Mouse (Mus musculus) heart, adult 2 months (tissue): ENCODE measurements around the gene Mrps12.

Experiments used
- CTCF ChIP-seq: fragments of 200-600 bp; IDR thresholded peaks from 2 replicates; pipeline ENCODE4 v1.8.1; 2022; ENCODE audit warnings: antibody characterized with exemption, mild to moderate bottlenecking, moderate library complexity
- POLR2A ChIP-seq: fragments of 200-500 bp; IDR thresholded peaks from 2 replicates; pipeline ENCODE4 v1.6.1; 2011; ENCODE audit warnings: mild to moderate bottlenecking, low read depth, low read length, control low read depth; ENCODE audit not compliant: insufficient read depth

DNA sequence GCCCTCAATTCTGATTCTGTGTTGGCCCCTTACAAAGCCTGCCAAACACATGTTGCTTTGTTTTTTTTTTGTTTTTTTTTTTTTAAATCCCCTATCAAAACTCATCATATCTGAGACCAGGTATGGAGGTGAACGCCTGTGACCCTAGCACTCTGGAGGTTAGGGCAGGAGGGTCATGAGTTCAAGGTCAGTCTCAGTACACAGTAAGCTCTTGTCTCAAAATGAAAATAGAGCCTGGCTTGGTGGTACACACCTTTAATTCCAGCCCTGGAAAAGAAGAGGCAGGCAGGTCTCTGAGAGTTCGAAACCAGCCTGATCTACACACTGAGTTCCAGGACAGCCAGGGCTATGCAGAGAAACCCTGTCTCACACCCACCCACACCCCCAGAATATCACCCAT is 22.0 kb downstream of the Mrps12 start:
- TF ChIP-seq CTCF (no peak), POLR2A (no peak)
